Mouse (Mus musculus) testis, adult 2 months (tissue): ENCODE data around the gene Gm20388.

ENCODE experiments used
- CTCF ChIP-seq: fragments of 200-500 bp; IDR thresholded peaks from 2 replicates; pipeline ENCODE4 v1.5.1; 2012; ENCODE audit warnings: low read depth, mild to moderate bottlenecking, inconsistent platforms, low read length, moderate library complexity; ENCODE audit not compliant: control insufficient read depth, insufficient read depth, insufficient replicate concordance
- POLR2A ChIP-seq: fragments of 200-500 bp; IDR thresholded peaks from 2 replicates; pipeline ENCODE4 v1.6.1; 2012; ENCODE audit warnings: low read depth, mild to moderate bottlenecking, inconsistent platforms, low read length, moderate library complexity; ENCODE audit not compliant: control insufficient read depth

- TF ChIP-seq CTCF = no peak
- TF ChIP-seq POLR2A = no peak
These were observed 3823.8 kb downstream of the Gm20388 start for GRCm38 (mm10) chr8:123734486-123734885.
